Mouse (Mus musculus) spleen, adult 2 months (tissue): Measurements from ENCODE around the gene Zfp579.

ENCODE experiments used
- CTCF ChIP-seq: fragments of 200-500 bp; IDR thresholded peaks from 2 replicates; pipeline ENCODE4 v1.5.1; 2011; ENCODE audit warnings: mild to moderate bottlenecking, inconsistent platforms; ENCODE audit not compliant: insufficient read depth, insufficient read length, insufficient replicate concordance; ENCODE audit errors: extremely low read depth
- POLR2A ChIP-seq: fragments of 200-500 bp; IDR thresholded peaks from 2 replicates; pipeline ENCODE4 v1.6.1; 2011; ENCODE audit warnings: low read depth, low read length, inconsistent platforms

GRCm38 (mm10) chr7:5031496-5031895 is 35.5 kb upstream of the Zfp579 start:
- no peak for TF ChIP-seq POLR2A
- no peak for TF ChIP-seq CTCF
